ENCODE assay signal across 8 mouse cellular contexts in genomic region chr19:6058966-6059365, GRCm38 (mm10). TPM values are rescaled to one million over a fixed set of nuclear protein-coding genes. Genes with fewer than 3 reads are reported as not detected.
DNase-seq lines count a peak whose midpoint lies in the region; ATAC-seq lines count a peak whose summit lies in the region.

No protein-coding gene starts in this region.

- H3K4me3 ChIP-seq in lung, embryonic 15.5 days: peak overlapping the region; percentile 79
- H3K4me3 ChIP-seq in forebrain, embryonic 12.5 days (replicated peaks): peak overlapping the region; percentile 86
- peak overlapping the region; percentile 83 for H3K4me3 ChIP-seq in limb, embryonic 11.5 days (ENCODE audit: low read depth, low read length)
- peak overlapping the region; percentile 89 for H3K4me3 ChIP-seq in stomach, embryonic 14.5 days (ENCODE audit: low read depth, low read length)

- whole genome bisulfite sequencing in lung, embryonic 15.5 days: 74% methylated on average over 5 of the region's 5 CpGs
- WGBS in forebrain, embryonic 12.5 days: 88% methylated on average over 5 of the region's 5 CpGs
- 90% methylated on average over 5 of the region's 5 CpGs for WGBS in limb, embryonic 11.5 days
- WGBS in stomach, embryonic 14.5 days: 78% methylated on average over 5 of the region's 5 CpGs

- H3K4me2 ChIP-seq in lung, embryonic 15.5 days: peak overlapping the region; percentile 76
- peak overlapping the region; percentile 84 for H3K4me2 ChIP-seq in forebrain, embryonic 12.5 days
- peak overlapping the region; percentile 78 for H3K4me2 ChIP-seq in limb, embryonic 11.5 days (ENCODE audit: low read depth, severe bottlenecking)
- H3K4me2 ChIP-seq in stomach, embryonic 14.5 days (replicated peaks; ENCODE audit: low read depth, low read length): peak overlapping the region; percentile 85

- H3K4me1 ChIP-seq in lung, embryonic 15.5 days: peaks cover 41% of the 10 kb centered on the region
- H3K4me1 ChIP-seq in forebrain, embryonic 12.5 days: peaks cover 41% of the 10 kb centered on the region
- peaks cover 16% of the 10 kb centered on the region for H3K4me1 ChIP-seq in limb, embryonic 11.5 days (ENCODE audit: control insufficient read depth, insufficient read depth, low read length)
- H3K4me1 ChIP-seq in stomach, embryonic 14.5 days (ENCODE audit: control insufficient read depth, insufficient read depth, low read length): peaks cover 20% of the 10 kb centered on the region

- no peak for ATAC-seq in lung, embryonic 15.5 days (ENCODE audit: borderline replicate concordance, extremely low read depth, low FRiP score, low TSS enrichment)
- ATAC-seq in forebrain, embryonic 12.5 days (ENCODE audit: low FRiP score): no peak
- ATAC-seq in limb, embryonic 11.5 days (ENCODE audit: insufficient number of reproducible peaks, low FRiP score, low TSS enrichment, low read depth): no peak
- ATAC-seq in stomach, embryonic 14.5 days (ENCODE audit: insufficient number of reproducible peaks, insufficient read depth, low FRiP score, low read depth): no peak

- H3K27me3 ChIP-seq in lung, embryonic 15.5 days: no peaks in the 10 kb centered on the region
- H3K27me3 ChIP-seq in forebrain, embryonic 12.5 days: no peaks in the 10 kb centered on the region
- H3K27me3 ChIP-seq in limb, embryonic 11.5 days (ENCODE audit: control insufficient read depth, insufficient read depth, low read length): no peaks in the 10 kb centered on the region
- H3K27me3 ChIP-seq in stomach, embryonic 14.5 days (ENCODE audit: control insufficient read depth, insufficient read depth, low read length): no peaks in the 10 kb centered on the region

- H3K27ac ChIP-seq in lung, embryonic 15.5 days: no peak overlapping the region
- no peak overlapping the region for H3K27ac ChIP-seq in forebrain, embryonic 12.5 days
- no peak overlapping the region for H3K27ac ChIP-seq in limb, embryonic 11.5 days (replicated peaks; ENCODE audit: low read depth, low read length)
- H3K27ac ChIP-seq in stomach, embryonic 14.5 days (ENCODE audit: low read length): no peak overlapping the region

- H3K36me3 ChIP-seq in lung, embryonic 15.5 days: peaks cover 34% of the 10 kb centered on the region
- H3K36me3 ChIP-seq in forebrain, embryonic 12.5 days (replicated peaks): peaks cover 41% of the 10 kb centered on the region
- H3K36me3 ChIP-seq in limb, embryonic 11.5 days (ENCODE audit: control insufficient read depth, insufficient read depth, low read length): peaks cover 5% of the 10 kb centered on the region; the same call in 1 of the 2 replicates
- peaks cover 25% of the 10 kb centered on the region for H3K36me3 ChIP-seq in stomach, embryonic 14.5 days (ENCODE audit: control insufficient read depth, insufficient read depth, low read length)

- DNase-seq in lung, postnatal 4 days: no peak
- no peak for DNase-seq in limb, embryonic 11.5 days (ENCODE audit: low spot score)
- DNase-seq in adrenal gland, postnatal 25 days: no peak
- no peak for DNase-seq in adrenal gland, adult 8-10 months
- DNase-seq in thymus, postnatal 36 days: no peak

- H3K9me3 ChIP-seq in lung, embryonic 15.5 days: no peaks in the 10 kb centered on the region
- H3K9me3 ChIP-seq in forebrain, embryonic 12.5 days: no peaks in the 10 kb centered on the region
- no peaks in the 10 kb centered on the region for H3K9me3 ChIP-seq in limb, embryonic 11.5 days (ENCODE audit: control insufficient read depth, low read length)
- no peaks in the 10 kb centered on the region for H3K9me3 ChIP-seq in stomach, embryonic 14.5 days (ENCODE audit: control insufficient read depth, low read depth, low read length)

- peak overlapping the region; percentile 90 for H3K9ac ChIP-seq in lung, embryonic 15.5 days
- peak overlapping the region; percentile 93; the same call in 1 of the 2 replicates for H3K9ac ChIP-seq in forebrain, embryonic 12.5 days
- H3K9ac ChIP-seq in limb, embryonic 11.5 days (ENCODE audit: low read length): no peak overlapping the region
- peak overlapping the region; percentile 86; the same call in 1 of the 2 replicates for H3K9ac ChIP-seq in stomach, embryonic 14.5 days (replicated peaks; ENCODE audit: low read depth, low read length)

RNA-seq across cellular contexts. Expression of gene Fau, which starts 1.3 kb away (rescaled TPM):
- polyA plus RNA-seq in lung, embryonic 15.5 days (2015; fragmentation: Nextera tagmentation; extraction: Ambion mirVana): 709 and 773 TPM in 2 replicates
- polyA plus RNA-seq in forebrain, embryonic 12.5 days (2016; fragmentation: Nextera tagmentation; extraction: Ambion mirVana): 652 and 668 TPM in 2 replicates
- 894 and 914 TPM in 2 replicates for polyA plus RNA-seq in limb, embryonic 11.5 days (2014; fragmentation: Nextera tagmentation; extraction: Ambion mirVana)
- 902 and 945 TPM in 2 replicates for polyA plus RNA-seq in stomach, embryonic 14.5 days (2014; fragmentation: Nextera tagmentation; extraction: Ambion mirVana)
- 891 and 1,016 TPM in 2 replicates for total RNA-seq in adrenal gland, postnatal 25 days (2021)
- total RNA-seq in adrenal gland, adult 8-10 months (2022): 1,000 to 10,000 TPM; 1,027 to 1,106 (median 1,086) TPM

RNA-seq across cellular contexts. Expression of gene Mrpl49, which starts 1.4 kb away (rescaled TPM):
- 75.8 and 76.2 TPM in 2 replicates for polyA plus RNA-seq in lung, embryonic 15.5 days (2015; fragmentation: Nextera tagmentation; extraction: Ambion mirVana)
- polyA plus RNA-seq in forebrain, embryonic 12.5 days (2016; fragmentation: Nextera tagmentation; extraction: Ambion mirVana): 74.7 and 76.7 TPM in 2 replicates
- polyA plus RNA-seq in limb, embryonic 11.5 days (2014; fragmentation: Nextera tagmentation; extraction: Ambion mirVana): 95.3 and 98.6 TPM in 2 replicates
- polyA plus RNA-seq in stomach, embryonic 14.5 days (2014; fragmentation: Nextera tagmentation; extraction: Ambion mirVana): 75.5 and 77.4 TPM in 2 replicates
- 65.2 and 65.7 TPM in 2 replicates for total RNA-seq in adrenal gland, postnatal 25 days (2021)
- total RNA-seq in adrenal gland, adult 8-10 months (2022): 10 to 100 TPM; 52.0 to 61.8 (median 59.6) TPM

RNA-seq across cellular contexts. Expression of gene Znhit2, which starts 2.0 kb away (rescaled TPM):
- 33.5 and 33.8 TPM in 2 replicates for polyA plus RNA-seq in lung, embryonic 15.5 days (2015; fragmentation: Nextera tagmentation; extraction: Ambion mirVana)
- polyA plus RNA-seq in forebrain, embryonic 12.5 days (2016; fragmentation: Nextera tagmentation; extraction: Ambion mirVana): 30.8 and 35.4 TPM in 2 replicates
- 37.8 and 40.3 TPM in 2 replicates for polyA plus RNA-seq in limb, embryonic 11.5 days (2014; fragmentation: Nextera tagmentation; extraction: Ambion mirVana)
- polyA plus RNA-seq in stomach, embryonic 14.5 days (2014; fragmentation: Nextera tagmentation; extraction: Ambion mirVana): 27.6 and 30.8 TPM in 2 replicates
- total RNA-seq in adrenal gland, postnatal 25 days (2021): 34.6 TPM in 2 replicates
- 10 to 100 TPM; 31.6 to 43.1 (median 34.6) TPM for total RNA-seq in adrenal gland, adult 8-10 months (2022)

RNA-seq across cellular contexts. Expression of gene Tm7sf2, which starts 9.2 kb away (rescaled TPM):
- 10.4 and 13.9 TPM in 2 replicates for polyA plus RNA-seq in lung, embryonic 15.5 days (2015; fragmentation: Nextera tagmentation; extraction: Ambion mirVana)
- 31.7 and 32.8 TPM in 2 replicates for polyA plus RNA-seq in forebrain, embryonic 12.5 days (2016; fragmentation: Nextera tagmentation; extraction: Ambion mirVana)
- 21.6 and 25.2 TPM in 2 replicates for polyA plus RNA-seq in limb, embryonic 11.5 days (2014; fragmentation: Nextera tagmentation; extraction: Ambion mirVana)
- polyA plus RNA-seq in stomach, embryonic 14.5 days (2014; fragmentation: Nextera tagmentation; extraction: Ambion mirVana): 24.8 and 24.9 TPM in 2 replicates
- 59.9 and 66.0 TPM in 2 replicates for total RNA-seq in adrenal gland, postnatal 25 days (2021)
- 10 to 100 TPM; 24.9 to 36.1 (median 27.2) TPM for total RNA-seq in adrenal gland, adult 8-10 months (2022)

RNA-seq across cellular contexts. Expression of gene Syvn1, which starts 12.6 kb away (rescaled TPM):
- polyA plus RNA-seq in lung, embryonic 15.5 days (2015; fragmentation: Nextera tagmentation; extraction: Ambion mirVana): 24.3 and 25.8 TPM in 2 replicates
- 26.4 and 31.3 TPM in 2 replicates for polyA plus RNA-seq in forebrain, embryonic 12.5 days (2016; fragmentation: Nextera tagmentation; extraction: Ambion mirVana)
- polyA plus RNA-seq in limb, embryonic 11.5 days (2014; fragmentation: Nextera tagmentation; extraction: Ambion mirVana): 30.3 and 32.2 TPM in 2 replicates
- polyA plus RNA-seq in stomach, embryonic 14.5 days (2014; fragmentation: Nextera tagmentation; extraction: Ambion mirVana): 24.8 and 27.5 TPM in 2 replicates
- total RNA-seq in adrenal gland, postnatal 25 days (2021): 59.7 and 65.6 TPM in 2 replicates
- 10 to 100 TPM; 59.6 to 78.9 (median 62.2) TPM for total RNA-seq in adrenal gland, adult 8-10 months (2022)
